Mouse (Mus musculus) skeletal muscle tissue, adult 2 months (tissue): ENCODE measurements around the gene Foxn3.

ENCODE experiments used
- DNase-seq: peaks from one replicate; pipeline ENCODE4 v3.0.0-alpha.2; 2012; ENCODE audit warnings: low read depth, low spot score

Foxn3 gene

GRCm38 (mm10) chr12:99332144-99332807 lies 231.1 kb downstream of the Foxn3 start:
- DNase-seq: no peak

GRCm38 (mm10) chr12:99331341-99331947 lies 231.9 kb downstream of the Foxn3 start:
- DNase-seq: no peak

GRCm38 (mm10) chr12:99330822-99331285 lies 232.5 kb downstream of the Foxn3 start:
- no peak for DNase-seq

GRCm38 (mm10) chr12:99329301-99330257 lies 233.8 kb downstream of the Foxn3 start:
- no peak for DNase-seq

- DNase-seq: no peak
These were observed 237.2 kb downstream of the Foxn3 start for GRCm38 (mm10) chr12:99326157-99326556.

GRCm38 (mm10) chr12:99321633-99322431 lies 241.6 kb downstream of the Foxn3 start:
- no peak for DNase-seq

GRCm38 (mm10) chr12:99320966-99321496 lies 242.4 kb downstream of the Foxn3 start:
- peak; percentile 68 for DNase-seq

GRCm38 (mm10) chr12:99319896-99320295 lies 243.5 kb downstream of the Foxn3 start:
- no peak for DNase-seq

- DNase-seq: no peak
These were observed 244.2 kb downstream of the Foxn3 start for GRCm38 (mm10) chr12:99319171-99319570.

- DNase-seq: no peak
These were observed 247.5 kb downstream of the Foxn3 start for GRCm38 (mm10) chr12:99315931-99316330.

- no peak for DNase-seq
These were observed 248.6 kb downstream of the Foxn3 start for GRCm38 (mm10) chr12:99314817-99315216.

GRCm38 (mm10) chr12:99311303-99311702 lies 252.1 kb downstream of the Foxn3 start:
- DNase-seq: no peak

GRCm38 (mm10) chr12:99309937-99310336 lies 253.4 kb downstream of the Foxn3 start:
- DNase-seq: no peak

- DNase-seq: no peak
These were observed 254.8 kb downstream of the Foxn3 start for GRCm38 (mm10) chr12:99308541-99309089.

GRCm38 (mm10) chr12:99306536-99307204 lies 256.7 kb downstream of the Foxn3 start:
- no peak for DNase-seq

- DNase-seq: peak; percentile 84
These were observed 257.4 kb downstream of the Foxn3 start for GRCm38 (mm10) chr12:99305784-99306535.

GRCm38 (mm10) chr12:99305324-99305723 lies 258.1 kb downstream of the Foxn3 start:
- no peak for DNase-seq

- no peak for DNase-seq
These were observed 259.3 kb downstream of the Foxn3 start for GRCm38 (mm10) chr12:99304056-99304455.

- no peak for DNase-seq
These were observed 259.8 kb downstream of the Foxn3 start for GRCm38 (mm10) chr12:99303581-99303980.
